Mouse (Mus musculus): Measurements from ENCODE around the gene Pgam2. TPM values are rescaled to one million over a fixed set of nuclear protein-coding genes. Genes with fewer than 3 reads are reported as not detected.

Gene Pgam2
- polyA plus RNA-seq, 1 experiment = 1.1 TPM

DNA sequence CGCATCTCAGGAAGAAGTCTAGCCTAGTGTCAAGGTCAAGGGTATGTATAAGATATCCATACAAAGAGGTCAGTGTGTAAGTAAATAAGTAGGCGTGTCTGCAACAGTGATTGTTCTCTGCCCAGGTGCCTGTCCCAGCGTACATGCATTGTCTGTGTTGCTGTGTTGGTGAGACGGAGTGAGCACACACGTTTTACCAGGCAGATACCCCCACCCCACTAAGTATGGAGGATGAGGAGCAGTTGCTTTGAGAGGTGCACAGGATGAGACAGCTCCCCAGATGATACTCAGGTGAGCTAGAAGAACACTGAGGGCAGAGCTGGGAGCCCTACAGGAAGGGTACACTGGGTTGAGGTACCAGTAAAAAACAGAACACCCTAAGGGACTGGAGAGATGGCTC lies 641 bp upstream of the Pgam2 start:
- H3K4me1 ChIP-seq (ENCODE audit: control insufficient read depth, insufficient read depth, low read length) = peaks cover 5% of the 10 kb centered on the region; the same call in 1 of the 2 replicates
- no peaks in the 10 kb centered on the region for H3K27me3 ChIP-seq (ENCODE audit: control insufficient read depth, insufficient read depth, low read length)
- WGBS = 74% methylated on average over 5 of the region's 5 CpGs
- no peak overlapping the region for H3K27ac ChIP-seq (ENCODE audit: insufficient read depth, low read length)
- DNase-seq = no peak
- H3K4me3 ChIP-seq (replicated peaks; ENCODE audit: insufficient read depth, low read depth, low read length) = no peak overlapping the region
- no peak for TF ChIP-seq CTCF (IDR thresholded peaks at IDR 0.05; ENCODE audit: borderline replicate concordance, insufficient read depth, low read depth, low read length)
- no peak for TF ChIP-seq POLR2A (IDR thresholded peaks at IDR 0.05; ENCODE audit: borderline replicate concordance, insufficient read depth, low read length)

DNA sequence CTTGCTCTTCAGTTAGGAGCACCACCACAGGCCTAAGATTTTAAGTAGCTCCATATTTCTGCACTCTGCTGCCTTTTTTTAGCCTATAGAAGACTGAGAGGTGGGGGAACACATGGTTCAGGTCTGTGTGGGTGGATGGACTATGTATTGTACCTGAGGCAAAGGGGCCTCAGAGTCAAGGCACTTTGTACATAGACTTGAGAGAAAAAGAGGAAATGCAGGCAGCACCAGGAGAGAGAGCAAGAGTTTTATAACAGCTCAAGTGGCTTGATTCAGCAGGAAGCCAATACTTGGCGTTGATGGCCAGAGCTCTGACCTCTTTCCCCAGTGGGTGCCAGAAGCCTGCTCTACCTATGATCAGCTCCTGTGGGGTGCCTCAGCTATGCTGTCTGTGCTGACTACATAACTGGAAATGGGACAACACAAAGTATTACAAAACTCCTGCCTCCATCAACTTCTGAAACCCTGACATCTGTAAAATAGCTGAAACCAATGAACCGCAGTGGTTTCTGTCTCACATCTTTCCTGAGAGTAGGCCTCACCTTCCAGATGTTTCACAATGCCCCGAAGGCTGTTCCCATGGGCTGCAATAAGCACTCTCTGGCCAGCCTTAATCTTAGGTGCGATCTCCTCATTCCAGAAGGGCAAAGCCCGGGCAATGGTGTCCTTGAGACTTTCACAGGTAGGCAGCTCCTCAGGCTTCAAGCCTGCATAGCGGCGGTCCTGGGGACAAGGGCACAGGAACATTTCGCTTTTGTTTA lies 896 bp downstream of the Pgam2 start:
- peaks cover 5% of the 10 kb centered on the region; the same call in 1 of the 2 replicates for H3K4me1 ChIP-seq (ENCODE audit: control insufficient read depth, insufficient read depth, low read length)

GRCm38 (mm10) chr11:5802005-5802404 lies 1.5 kb downstream of the Pgam2 start:
- Histone ChIP-seq H3K4me1 (ENCODE audit: control insufficient read depth, insufficient read depth, low read length) (peaks cover 5% of the 10 kb centered on the region; the same call in 1 of the 2 replicates), H3K27me3 (ENCODE audit: control insufficient read depth, insufficient read depth, low read length) (no peaks in the 10 kb centered on the region), H3K4me3 (replicated peaks; ENCODE audit: insufficient read depth, low read depth, low read length) (no peak overlapping the region), H3K27ac (ENCODE audit: insufficient read depth, low read length) (no peak overlapping the region)
- WGBS = 70% methylated on average over 12 of the region's 12 CpGs
- TF ChIP-seq POLR2A (IDR thresholded peaks at IDR 0.05; ENCODE audit: borderline replicate concordance, insufficient read depth, low read length) (no peak), CTCF (IDR thresholded peaks at IDR 0.05; ENCODE audit: borderline replicate concordance, insufficient read depth, low read depth, low read length) (no peak)
- no peak for DNase-seq

More for the DNA sequence above, 896 bp downstream of the Pgam2 start:
- DNase-seq = no peak
- 68% methylated on average over 8 of the region's 8 CpGs for WGBS
- Histone ChIP-seq H3K27ac (ENCODE audit: insufficient read depth, low read length) (no peak overlapping the region), H3K27me3 (ENCODE audit: control insufficient read depth, insufficient read depth, low read length) (no peaks in the 10 kb centered on the region), H3K4me3 (replicated peaks; ENCODE audit: insufficient read depth, low read depth, low read length) (no peak overlapping the region)
- TF ChIP-seq POLR2A (IDR thresholded peaks at IDR 0.05; ENCODE audit: borderline replicate concordance, insufficient read depth, low read length) (no peak), CTCF (IDR thresholded peaks at IDR 0.05; ENCODE audit: borderline replicate concordance, insufficient read depth, low read depth, low read length) (no peak)

GRCm38 (mm10) chr11:5801511-5801910 lies 2.0 kb downstream of the Pgam2 start:
- DNase-seq = no peak
- 93% methylated on average over 16 of the region's 16 CpGs for WGBS
- Histone ChIP-seq H3K27me3 (ENCODE audit: control insufficient read depth, insufficient read depth, low read length) (no peaks in the 10 kb centered on the region), H3K27ac (ENCODE audit: insufficient read depth, low read length) (no peak overlapping the region), H3K4me3 (replicated peaks; ENCODE audit: insufficient read depth, low read depth, low read length) (no peak overlapping the region), H3K4me1 (ENCODE audit: control insufficient read depth, insufficient read depth, low read length) (peaks cover 5% of the 10 kb centered on the region; the same call in 1 of the 2 replicates)
- no peak for TF ChIP-seq CTCF (IDR thresholded peaks at IDR 0.05; ENCODE audit: borderline replicate concordance, insufficient read depth, low read depth, low read length)
- no peak for TF ChIP-seq POLR2A (IDR thresholded peaks at IDR 0.05; ENCODE audit: borderline replicate concordance, insufficient read depth, low read length)

- no peak overlapping the region for H3K4me3 ChIP-seq (replicated peaks; ENCODE audit: insufficient read depth, low read depth, low read length)
- no peak for DNase-seq
- H3K27me3 ChIP-seq (ENCODE audit: control insufficient read depth, insufficient read depth, low read length) = no peaks in the 10 kb centered on the region
- TF ChIP-seq POLR2A (IDR thresholded peaks at IDR 0.05; ENCODE audit: borderline replicate concordance, insufficient read depth, low read length) = no peak
- no peak for TF ChIP-seq CTCF (IDR thresholded peaks at IDR 0.05; ENCODE audit: borderline replicate concordance, insufficient read depth, low read depth, low read length)
- 68% methylated on average over 17 of the region's 17 CpGs for whole genome bisulfite sequencing
- peaks cover 9% of the 10 kb centered on the region for H3K4me1 ChIP-seq (ENCODE audit: control insufficient read depth, insufficient read depth, low read length)
- H3K27ac ChIP-seq (ENCODE audit: insufficient read depth, low read length) = no peak overlapping the region
Observed at GRCm38 (mm10) chr11:5799621-5800490, 3.7 kb downstream of the Pgam2 start.

DNA sequence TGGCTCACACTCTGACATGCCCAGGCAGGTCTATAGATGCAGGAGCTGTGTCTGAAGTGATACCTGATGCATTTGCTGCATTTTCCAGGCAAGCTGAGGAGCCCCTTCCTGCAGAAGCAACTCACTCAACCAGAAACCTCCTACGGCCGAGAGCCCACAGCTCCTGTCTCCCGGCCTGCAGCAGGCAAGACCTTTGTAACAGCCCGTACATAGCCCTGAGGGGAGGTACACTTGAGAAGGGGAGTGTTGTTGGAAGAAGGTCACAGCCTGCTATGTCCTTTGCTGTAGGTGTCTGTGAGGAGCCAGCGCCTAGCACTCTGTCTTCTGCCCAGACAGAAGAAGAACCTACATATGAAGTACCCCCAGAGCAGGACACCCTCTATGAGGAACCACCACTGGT lies 5.6 kb downstream of the Pgam2 start:
- no peak for DNase-seq
- no peak for TF ChIP-seq POLR2A (IDR thresholded peaks at IDR 0.05; ENCODE audit: borderline replicate concordance, insufficient read depth, low read length)
- no peak for TF ChIP-seq CTCF (IDR thresholded peaks at IDR 0.05; ENCODE audit: borderline replicate concordance, insufficient read depth, low read depth, low read length)
- Histone ChIP-seq H3K27ac (ENCODE audit: insufficient read depth, low read length) (no peak overlapping the region), H3K27me3 (ENCODE audit: control insufficient read depth, insufficient read depth, low read length) (no peaks in the 10 kb centered on the region), H3K4me1 (ENCODE audit: control insufficient read depth, insufficient read depth, low read length) (peaks cover 5% of the 10 kb centered on the region; the same call in 1 of the 2 replicates), H3K4me3 (replicated peaks; ENCODE audit: insufficient read depth, low read depth, low read length) (no peak overlapping the region)
- WGBS = 91% methylated on average over 5 of the region's 5 CpGs

DNA sequence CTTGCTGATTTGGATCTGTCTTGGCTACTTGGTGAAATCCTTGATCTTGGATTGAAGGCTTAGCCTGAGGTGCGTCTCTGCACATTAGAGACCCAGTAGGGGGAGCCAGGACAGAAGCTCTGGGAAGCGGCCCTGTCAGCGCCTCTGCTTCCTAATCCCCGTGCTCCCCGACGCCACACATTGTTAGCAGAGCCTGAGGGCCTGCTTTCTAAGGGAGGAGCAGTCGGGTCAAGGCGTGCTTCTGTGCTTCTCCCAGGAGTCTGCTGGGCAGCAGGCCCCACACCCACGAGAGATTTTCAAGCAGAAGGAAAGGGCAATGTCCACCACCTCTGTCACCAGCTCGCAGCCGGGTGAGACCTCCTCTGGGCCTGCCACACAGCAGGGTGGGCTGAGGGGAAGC lies 6.2 kb downstream of the Pgam2 start:
- Histone ChIP-seq H3K4me3 (replicated peaks; ENCODE audit: insufficient read depth, low read depth, low read length) (no peak overlapping the region), H3K27me3 (ENCODE audit: control insufficient read depth, insufficient read depth, low read length) (no peaks in the 10 kb centered on the region), H3K27ac (ENCODE audit: insufficient read depth, low read length) (no peak overlapping the region), H3K4me1 (ENCODE audit: control insufficient read depth, insufficient read depth, low read length) (peaks cover 5% of the 10 kb centered on the region; the same call in 1 of the 2 replicates)
- no peak for DNase-seq
- no peak for TF ChIP-seq POLR2A (IDR thresholded peaks at IDR 0.05; ENCODE audit: borderline replicate concordance, insufficient read depth, low read length)
- 73% methylated on average over 11 of the region's 11 CpGs for WGBS

All from cerebellum, adult 2 months (tissue).